Mouse (Mus musculus) testis, adult 2 months (tissue): ENCODE data around the gene Ankra2. TPM values are rescaled to one million over a fixed set of nuclear protein-coding genes. Genes with fewer than 3 reads are reported as not detected.
A peak's percentile ranks its signal among the peaks of the same experiment; 100 is the strongest.

Source experiments
- H3K27ac ChIP-seq: fragments of 200-500 bp; 2 replicates; pipeline ENCODE4 v1.5.1; 2012; ENCODE audit warnings: low read depth, low read length; ENCODE audit not compliant: control insufficient read depth, insufficient read depth
- H3K27me3 ChIP-seq: fragments of 200-500 bp; 2 replicates; pipeline ENCODE4 v1.6.1; 2012; ENCODE audit warnings: mild to moderate bottlenecking, low read length, moderate library complexity; ENCODE audit not compliant: control insufficient read depth, insufficient read depth
- H3K36me3 ChIP-seq: fragments of 200-500 bp; 2 replicates; pipeline ENCODE4 v1.6.1; 2012; ENCODE audit warnings: mild to moderate bottlenecking, low read length; ENCODE audit not compliant: control insufficient read depth, insufficient read depth
- H3K4me1 ChIP-seq: fragments of 200-500 bp; 2 replicates; pipeline ENCODE4 v1.6.1; 2012; ENCODE audit warnings: low read length; ENCODE audit not compliant: control insufficient read depth, insufficient read depth
- H3K4me3 ChIP-seq: fragments of 200-500 bp; 2 replicates; pipeline ENCODE4 v1.5.1; 2012; ENCODE audit warnings: low read depth, mild to moderate bottlenecking, low read length, moderate library complexity, mixed read lengths; ENCODE audit not compliant: control insufficient read depth
- CTCF ChIP-seq: fragments of 200-500 bp; IDR thresholded peaks from 2 replicates; pipeline ENCODE4 v1.5.1; 2012; ENCODE audit warnings: low read depth, mild to moderate bottlenecking, inconsistent platforms, low read length, moderate library complexity; ENCODE audit not compliant: control insufficient read depth, insufficient read depth, insufficient replicate concordance
- POLR2A ChIP-seq: fragments of 200-500 bp; IDR thresholded peaks from 2 replicates; pipeline ENCODE4 v1.6.1; 2012; ENCODE audit warnings: low read depth, mild to moderate bottlenecking, inconsistent platforms, low read length, moderate library complexity; ENCODE audit not compliant: control insufficient read depth
- polyA plus RNA-seq: library from polyadenylated mRNA; depleted of rRNA; stranded (reverse); fragments of >200 nt; gene quantifications from 2 replicates; pipeline ENCODE4 v1.2.3, GENCODE M21; 2012; rRNA removed

Ankra2 gene
- polyA plus RNA-seq, 1 experiment = 22.2 TPM

GRCm38 (mm10) chr13:98317246-98317677, 54.4 kb downstream of the Ankra2 start:
- H3K4me1 ChIP-seq = no peaks in the 10 kb centered on the region
- no peaks in the 10 kb centered on the region for H3K36me3 ChIP-seq
- no peaks in the 10 kb centered on the region for H3K27me3 ChIP-seq
- H3K4me3 ChIP-seq = peak overlapping the region; percentile 99
- peak overlapping the region; percentile 96 for H3K27ac ChIP-seq
- TF ChIP-seq CTCF (no peak), POLR2A (no peak)

GRCm38 (mm10) chr13:98317911-98318310, 55.0 kb downstream of the Ankra2 start:
- Histone ChIP-seq H3K4me3 (no peak overlapping the region), H3K27ac (no peak overlapping the region), H3K4me1 (no peaks in the 10 kb centered on the region), H3K36me3 (no peaks in the 10 kb centered on the region), H3K27me3 (no peaks in the 10 kb centered on the region)
- TF ChIP-seq CTCF (no peak), POLR2A (no peak)

Other genes with a start within 250 kb of the Ankra2 start
- gene Arhgef28, start 56.6 kb upstream of the Ankra2 start, polyA plus RNA-seq = 0.67 and 1.2 TPM in 2 replicates
- gene Utp15, start within 50 bp of the Ankra2 start, polyA plus RNA-seq = 3.3 and 3.4 TPM in 2 replicates
- gene Gm21976, start 16.8 kb downstream of the Ankra2 start, polyA plus RNA-seq = 0.36 and 0.49 TPM in 2 replicates
- 423 and 429 TPM in 2 replicates for gene Btf3, start 53.9 kb downstream of the Ankra2 start, polyA plus RNA-seq
- gene Foxd1, start 91.2 kb downstream of the Ankra2 start, polyA plus RNA-seq = not detected in 2 replicates
- not detected in 2 replicates for gene Gm10320, start 228.9 kb downstream of the Ankra2 start, polyA plus RNA-seq